Mouse (Mus musculus): Measurements from ENCODE around the gene Rbfox3.

DNA sequence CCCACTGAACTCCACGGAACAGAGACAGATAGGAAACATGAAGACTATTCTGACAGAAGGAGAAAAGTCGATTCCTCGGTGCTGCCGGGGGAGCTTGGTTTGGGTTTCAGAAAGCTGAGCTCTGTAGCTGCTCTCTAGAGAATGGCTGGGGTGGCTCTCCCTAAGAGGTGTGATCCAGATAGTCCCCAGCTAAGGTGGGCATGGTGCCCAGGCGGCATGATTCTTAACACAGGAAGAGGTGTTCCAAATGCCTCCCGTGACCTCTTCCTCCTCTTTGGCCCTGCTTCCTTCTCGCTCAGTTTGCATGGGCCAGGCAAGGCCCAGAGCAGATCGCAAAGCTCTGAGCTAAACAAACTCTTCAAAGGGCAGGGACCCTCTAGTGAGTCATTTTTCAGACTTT lies 243.0 kb downstream of the Rbfox3 start:
- TF ChIP-seq CTCF (IDR thresholded peaks at IDR 0.05; ENCODE audit: extremely low read depth, insufficient read depth, low read length) (no peak), POLR2A (IDR thresholded peaks at IDR 0.05; ENCODE audit: extremely low read depth, insufficient read depth, low read length) (no peak)
